Mouse (Mus musculus): ENCODE results near the gene Ahnak. TPM values are rescaled to one million over a fixed set of nuclear protein-coding genes. Genes with fewer than 3 reads are reported as not detected.
"Not testable (repeated sequence)": the region's sequence is repeated elsewhere in the genome, so short reads cannot be mapped to it uniquely, and the experiment has no call there.

The Ahnak gene
- total RNA-seq, 2 experiments from 2014 or later = 15.7 to 23.9 TPM

DNA sequence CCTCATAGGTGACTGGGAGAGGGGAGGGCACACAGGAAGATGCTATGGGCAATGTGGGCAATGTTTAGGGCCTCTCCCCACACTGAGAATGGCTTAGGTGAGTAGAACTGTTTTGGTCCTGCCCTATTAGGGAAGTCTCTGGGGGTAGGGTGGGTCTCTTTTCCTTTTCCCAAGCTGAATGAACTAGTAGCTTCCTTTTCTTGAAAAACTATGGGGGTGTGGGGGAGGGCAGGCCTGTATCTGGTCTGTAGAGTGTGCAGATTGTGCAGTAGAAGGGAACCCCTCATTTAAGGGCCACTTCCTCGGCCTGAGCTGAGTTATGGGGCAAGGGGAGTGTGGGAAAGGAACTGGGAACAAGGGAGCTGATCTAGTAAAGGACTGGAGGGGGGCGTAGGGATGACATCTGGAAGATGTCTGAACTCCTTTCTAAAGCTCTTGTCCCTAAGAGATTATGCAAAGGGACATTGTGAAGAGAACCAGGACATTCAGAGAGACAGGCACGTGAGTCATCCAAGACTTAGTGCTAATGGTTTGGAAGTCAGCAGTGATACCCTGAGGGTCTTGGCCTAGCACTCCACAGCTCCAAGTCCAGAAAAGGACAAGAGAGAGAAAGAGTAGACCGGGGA, 2.3 kb downstream of the Ahnak start:
- intact Hi-C loops (cut with DNase I) = no loop called here
- DNase-seq (ENCODE audit: low spot score in 2 of 2) = no peak

DNA sequence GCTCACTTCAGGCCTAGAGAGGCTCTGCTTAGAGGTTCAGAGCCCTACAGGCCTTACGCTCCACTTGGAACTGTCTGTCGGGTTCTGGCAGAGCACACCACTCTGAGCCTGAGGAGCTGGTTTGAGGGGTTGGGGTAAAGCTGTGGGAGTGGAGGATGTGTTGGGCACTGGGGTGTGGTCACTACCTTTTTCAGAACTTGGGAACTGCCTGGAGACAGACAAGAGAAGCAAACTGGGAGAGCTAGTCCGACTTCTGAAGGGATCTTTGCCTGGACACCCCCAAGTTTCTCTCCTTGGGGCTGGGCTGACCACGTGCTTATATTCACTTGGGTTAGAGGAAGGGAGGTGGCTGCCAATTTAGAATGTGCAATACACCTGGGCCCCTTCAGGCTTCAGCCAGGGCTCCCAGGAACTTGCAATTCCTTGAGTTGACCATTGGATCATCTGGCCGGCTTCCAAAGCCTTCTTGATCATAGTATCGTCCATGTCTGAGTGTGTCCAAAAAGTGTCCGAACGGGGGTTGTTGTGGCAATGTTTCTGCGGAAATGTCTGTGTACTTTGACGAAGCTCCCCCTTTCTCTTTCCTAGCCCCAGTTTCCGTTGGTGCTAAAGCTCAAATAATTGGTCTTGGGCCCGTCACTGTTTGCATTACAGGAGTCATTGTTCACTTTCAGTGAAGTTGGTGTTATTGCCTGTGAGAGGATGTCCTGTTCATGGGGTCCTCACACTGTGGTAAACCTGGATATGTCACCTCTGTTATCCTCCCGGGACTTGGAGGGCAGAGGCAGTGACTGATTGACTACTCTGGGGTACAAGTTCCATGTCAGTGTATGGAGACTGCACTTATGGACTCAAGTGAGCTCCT, 3.0 kb downstream of the Ahnak start:
- DNase-seq (ENCODE audit: low spot score in 2 of 2) = no peak
- intact Hi-C loops (cut with DNase I) = loop anchor here (2.0 kb wide), 1 partner anchor 91 kb away; no protein-coding TSS in a partner anchor

DNA sequence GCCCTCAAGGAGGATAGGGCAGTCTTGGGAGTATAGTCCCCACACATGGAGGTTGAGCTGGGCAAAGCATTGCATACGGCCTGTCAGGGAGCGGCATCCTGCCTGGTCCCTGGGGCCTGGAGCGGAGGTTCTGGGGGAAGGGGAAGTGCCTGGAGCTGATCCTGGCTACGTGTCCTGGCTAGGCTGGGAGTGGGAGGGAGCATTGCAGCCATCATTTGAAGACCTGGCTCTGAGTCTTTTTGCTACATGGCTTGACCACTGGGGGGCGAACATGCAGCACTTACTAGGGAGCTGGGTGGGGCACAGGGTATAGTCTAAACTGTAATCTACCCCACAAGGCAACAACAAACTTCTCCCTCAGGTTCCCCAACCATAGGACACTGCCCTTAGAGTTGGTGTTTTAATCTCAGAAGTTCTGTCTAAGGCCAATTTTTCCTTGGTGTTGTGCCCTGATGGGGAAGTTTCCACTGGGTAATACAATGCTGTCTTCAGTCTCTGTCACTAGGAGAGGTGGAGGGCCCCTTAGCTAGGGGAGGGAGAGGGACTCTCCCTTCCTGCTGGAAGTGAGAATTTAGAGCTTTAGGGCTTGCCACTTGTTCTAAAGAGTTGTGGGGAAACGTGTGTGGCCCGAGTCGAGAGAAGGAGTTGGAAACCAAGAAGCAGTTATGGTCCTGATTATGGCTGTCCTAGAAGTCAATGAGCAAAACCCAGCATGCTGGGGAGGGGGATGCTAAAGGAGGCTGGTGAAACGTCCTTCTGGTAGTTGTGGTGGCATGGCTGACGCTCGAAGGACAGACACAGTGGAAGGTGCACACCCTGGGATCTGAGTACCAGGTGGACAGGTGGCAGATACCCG, 3.9 kb downstream of the Ahnak start:
- intact Hi-C loops (cut with DNase I) = loop anchor here (2.0 kb wide), 1 partner anchor 90 kb away; no protein-coding TSS in a partner anchor
- DNase-seq (ENCODE audit: low spot score in 2 of 2) = peak; percentile 73 to 76

DNA sequence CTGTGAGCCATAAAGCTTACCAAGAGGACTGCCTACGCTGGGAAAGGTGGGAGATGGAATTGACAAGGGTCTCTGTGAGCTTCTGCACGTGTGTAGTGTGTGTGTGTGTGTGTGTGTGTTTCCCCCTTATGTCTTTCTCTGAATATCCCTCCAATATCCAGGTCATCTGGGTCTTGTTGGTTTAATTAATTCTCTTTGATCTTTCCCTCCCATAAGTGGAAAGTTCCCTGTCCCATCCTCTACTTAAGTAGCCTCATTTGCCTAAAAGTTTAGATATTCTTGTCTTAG, 4.5 kb downstream of the Ahnak start:
- DNase-seq (ENCODE audit: low spot score in 2 of 2) = no peak
- intact Hi-C loops (cut with DNase I) = loop anchor here (2.0 kb wide), 1 partner anchor 89 kb away; no protein-coding TSS in a partner anchor

DNA sequence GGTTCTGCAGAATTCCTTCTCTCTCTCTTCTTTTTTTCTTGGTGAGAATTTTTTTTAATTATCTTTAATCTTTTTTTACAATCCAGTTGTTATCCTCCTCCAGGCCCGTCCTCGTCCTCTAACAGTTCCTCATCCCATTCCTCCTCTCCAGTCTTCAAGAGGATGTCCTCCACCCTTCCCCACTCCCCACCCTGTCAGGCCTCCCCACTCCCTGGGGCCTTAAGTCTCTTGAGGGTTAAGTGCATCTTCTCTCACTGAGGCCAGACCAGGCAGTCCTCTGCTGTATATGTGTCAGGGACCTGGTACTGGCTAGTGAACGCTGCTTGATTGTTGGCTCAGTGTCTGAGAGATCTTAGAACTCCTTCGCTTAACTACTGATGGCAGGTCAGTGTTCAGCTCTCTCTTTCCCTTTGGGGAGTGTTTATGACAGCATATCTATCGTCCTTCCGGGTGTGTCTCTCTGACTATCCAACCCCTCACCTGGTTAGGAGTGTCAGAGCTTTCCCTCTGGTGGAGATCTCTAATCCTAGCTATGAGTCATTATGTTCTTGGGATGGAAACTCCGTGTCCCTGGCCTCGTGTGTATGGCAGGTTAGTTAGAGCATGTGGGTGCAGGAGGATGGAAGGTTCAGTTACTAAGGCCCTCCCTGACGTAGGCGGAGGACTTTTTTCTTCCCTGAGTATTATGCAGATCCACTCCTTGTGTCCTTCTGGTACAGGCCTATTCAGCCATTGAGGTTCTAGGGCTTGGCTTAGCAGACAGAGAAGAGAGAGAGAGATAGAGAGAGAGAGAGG, 5.9 kb downstream of the Ahnak start:
- DNase-seq (ENCODE audit: low spot score in 2 of 2) = no peak
- intact Hi-C loops (cut with DNase I) = no loop called here

DNA sequence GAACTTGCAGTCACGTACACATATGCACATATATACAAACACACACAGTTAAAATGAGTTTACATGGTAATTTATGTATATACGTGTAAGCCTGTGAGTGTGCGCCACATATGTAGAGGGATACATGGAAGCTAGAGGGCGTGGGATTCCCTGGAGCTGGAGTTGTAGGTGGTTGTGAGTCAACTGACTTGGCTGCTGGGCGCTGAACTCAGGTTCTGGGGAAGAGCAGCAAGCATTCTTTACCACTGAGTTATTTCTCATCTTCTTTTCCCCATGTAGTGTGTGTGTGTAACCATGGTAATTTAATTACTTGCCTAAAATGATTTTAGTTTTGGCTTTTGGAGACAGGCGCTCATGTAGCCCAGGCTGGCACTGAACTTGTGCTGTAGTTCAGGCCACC, 7.5 kb downstream of the Ahnak start:
- intact Hi-C loops (cut with DNase I) = no loop called here
- no peak for DNase-seq (ENCODE audit: low spot score in 2 of 2)

DNA sequence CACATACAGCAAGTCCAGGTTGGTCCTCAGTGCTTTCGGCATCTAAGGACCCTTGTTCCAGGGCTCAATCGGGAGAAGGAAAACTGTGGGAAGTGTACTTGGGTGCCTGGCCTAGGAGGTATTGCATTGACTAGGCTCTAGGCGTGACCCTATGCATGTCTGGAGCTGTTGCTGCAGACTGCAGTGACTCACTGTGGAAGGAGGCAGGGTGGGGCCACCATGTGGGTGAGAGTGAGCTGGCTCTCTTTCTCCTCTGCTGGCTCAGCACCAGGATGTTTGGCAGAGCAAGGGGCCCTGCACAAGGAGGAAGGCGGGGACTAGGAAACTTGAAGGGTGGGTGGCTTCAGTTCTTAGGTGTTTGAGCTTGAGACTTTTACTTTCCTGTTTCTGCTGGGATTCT, 8.5 kb downstream of the Ahnak start:
- intact Hi-C loops (cut with DNase I) = no loop called here
- DNase-seq (ENCODE audit: low spot score in 2 of 2) = peak; percentile 64 to 78

DNA sequence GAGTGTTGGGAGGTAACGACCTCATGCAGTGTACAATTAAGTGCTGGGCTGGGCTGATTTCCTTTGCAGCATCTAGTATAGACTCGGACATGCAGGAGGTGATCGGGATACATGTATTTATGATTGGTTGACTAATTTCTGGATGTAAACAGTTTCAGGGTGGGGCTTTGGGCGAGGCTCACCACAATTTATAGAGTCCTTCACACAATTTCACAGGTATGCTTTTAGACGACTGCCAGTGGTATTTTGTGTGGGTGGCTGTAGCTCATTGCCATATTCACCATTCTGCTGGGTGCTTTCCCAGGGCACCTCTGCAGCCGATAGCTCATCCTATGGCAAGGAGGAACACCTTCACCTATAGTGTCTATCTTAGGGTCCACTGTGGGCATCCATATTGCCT, 9.5 kb downstream of the Ahnak start:
- no peak for DNase-seq (ENCODE audit: low spot score in 2 of 2)
- intact Hi-C loops (cut with DNase I) = no loop called here

DNA sequence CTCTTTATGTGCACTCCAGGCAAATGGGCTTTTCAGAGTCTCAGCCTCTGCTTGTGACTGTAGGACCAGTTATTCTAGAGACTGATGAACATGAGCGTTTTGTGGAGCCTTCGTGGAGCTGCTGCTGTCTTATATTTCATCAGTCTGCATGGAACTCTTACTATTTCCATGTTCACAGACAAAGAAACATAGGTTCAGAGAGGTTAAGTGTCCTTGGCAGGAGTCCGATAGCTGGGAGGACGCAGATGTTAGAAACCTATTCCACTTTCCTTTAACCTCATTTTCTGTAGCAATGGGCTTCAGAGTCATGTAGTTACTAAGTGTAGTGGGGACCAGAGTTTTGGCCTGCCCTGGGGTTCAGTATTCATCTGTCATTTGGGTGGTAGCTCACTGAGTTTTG, 10.1 kb downstream of the Ahnak start:
- intact Hi-C loops (cut with DNase I) = no loop called here
- no peak for DNase-seq (ENCODE audit: low spot score in 2 of 2)

DNA sequence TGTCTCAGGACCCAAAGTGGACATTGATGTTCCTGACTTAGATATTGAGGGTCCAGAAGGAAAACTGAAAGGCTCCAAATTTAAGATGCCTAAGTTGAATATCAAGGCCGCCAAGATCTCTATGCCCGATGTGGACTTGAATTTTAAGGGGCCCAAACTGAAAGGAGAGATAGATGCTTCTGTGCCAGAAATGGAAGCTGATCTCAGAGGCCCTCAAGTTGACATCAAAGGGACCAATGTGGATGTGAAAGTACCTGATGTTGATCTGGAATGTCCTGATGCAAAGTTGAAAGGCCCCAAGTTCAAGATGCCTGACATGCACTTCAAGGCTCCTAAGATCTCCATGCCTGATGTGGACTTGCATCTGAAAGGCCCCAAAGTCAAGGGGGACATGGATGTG, 17.8 kb downstream of the Ahnak start:
- DNase-seq (ENCODE audit: low spot score in 2 of 2); intact Hi-C loops (cut with DNase I): not testable (repeated sequence)

DNA sequence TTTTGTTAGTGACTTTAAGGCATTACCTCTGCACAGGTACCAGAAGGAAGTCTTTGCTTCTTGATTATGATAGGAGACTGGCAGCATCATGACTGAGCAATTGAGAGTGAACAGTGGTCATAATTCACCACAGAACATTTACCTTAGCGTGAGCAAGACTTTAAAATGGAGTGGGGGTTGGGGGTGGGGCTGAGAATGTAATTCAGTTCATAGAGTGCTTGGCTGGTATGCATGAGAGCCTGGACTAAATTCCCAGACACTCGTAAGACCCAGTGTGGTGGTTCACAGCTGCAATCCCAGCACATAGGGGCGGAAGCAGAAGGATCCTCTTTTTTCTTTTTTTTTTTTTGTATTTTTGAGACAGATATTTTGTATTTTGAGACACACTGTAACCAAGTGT, 30.2 kb downstream of the Ahnak start:
- no peak for DNase-seq (ENCODE audit: low spot score in 2 of 2)
- intact Hi-C loops (cut with DNase I) = no loop called here

DNA sequence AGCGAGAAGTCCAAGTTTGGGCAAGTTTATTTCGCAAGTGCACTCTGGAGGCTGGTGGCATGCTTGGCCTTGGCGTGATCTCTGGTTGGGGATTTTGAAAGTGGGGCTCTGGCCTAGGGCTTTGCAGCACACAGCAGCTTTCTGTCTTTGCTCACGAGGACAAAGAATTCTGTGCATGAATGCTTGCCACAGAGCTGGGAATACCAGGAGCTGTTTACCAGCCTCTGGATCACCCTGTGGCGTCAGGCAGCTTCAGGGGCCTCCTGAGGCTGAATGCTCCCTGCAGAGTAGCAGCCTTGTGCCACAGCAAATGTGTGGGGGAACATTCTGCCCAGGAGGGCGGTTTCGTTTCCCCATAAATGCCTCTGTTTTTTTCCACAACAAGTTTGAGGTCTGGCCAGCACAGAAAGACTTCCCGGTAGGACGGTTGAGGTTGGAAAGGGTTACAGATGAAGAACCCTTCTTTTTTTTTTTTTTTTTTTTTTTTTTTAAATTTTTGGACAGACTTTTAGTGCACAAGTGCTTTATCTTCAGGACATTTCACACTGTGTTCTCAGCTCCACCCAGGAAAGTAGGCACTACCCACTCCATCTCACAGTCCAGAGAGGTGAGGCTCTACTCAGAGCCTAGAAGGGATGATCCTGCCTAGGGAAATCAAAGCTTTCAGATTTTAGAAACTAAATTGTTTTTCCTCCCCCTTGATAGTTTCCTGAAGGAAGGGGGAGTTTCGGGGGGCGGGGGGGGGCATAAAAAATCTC, 34.1 kb downstream of the Ahnak start:
- intact Hi-C loops (cut with DNase I) = no loop called here
- DNase-seq (ENCODE audit: low spot score in 2 of 2) = peak; percentile 25 to 26

DNA sequence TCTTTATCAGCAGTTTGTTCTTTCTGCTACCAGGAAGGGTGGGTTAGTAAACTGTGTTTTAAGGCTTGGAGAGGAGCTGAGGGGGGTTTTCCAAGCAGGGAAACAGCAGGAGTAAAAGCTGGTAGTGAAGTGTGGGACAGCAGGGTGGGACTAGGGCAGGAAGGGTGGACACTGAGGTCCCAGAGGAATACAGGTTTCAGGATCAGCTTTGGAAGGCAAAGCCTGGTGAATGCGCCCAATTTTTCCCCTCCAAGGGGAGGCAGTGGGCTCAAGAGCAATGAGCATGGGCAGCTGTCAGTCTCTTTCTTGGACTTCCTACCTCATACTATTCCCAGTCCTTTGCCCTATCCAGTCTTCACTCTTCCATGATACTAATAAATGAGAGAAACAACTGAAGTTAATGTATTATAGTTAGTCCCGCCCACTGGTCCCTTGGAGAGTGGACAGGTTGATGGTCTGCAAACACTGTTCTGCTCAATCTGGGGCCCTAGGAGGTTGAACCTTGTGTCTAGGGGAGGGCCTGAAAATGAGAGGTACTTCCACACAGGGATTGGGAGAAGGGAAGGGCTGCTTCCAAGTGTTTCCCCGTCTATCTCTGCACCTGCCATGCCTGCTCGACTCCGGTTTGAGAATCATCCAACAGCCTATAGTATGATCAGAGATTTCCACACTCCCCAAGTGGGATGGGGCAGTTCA, 36.6 kb downstream of the Ahnak start:
- DNase-seq (ENCODE audit: low spot score in 2 of 2) = no peak
- intact Hi-C loops (cut with DNase I) = no loop called here

DNA sequence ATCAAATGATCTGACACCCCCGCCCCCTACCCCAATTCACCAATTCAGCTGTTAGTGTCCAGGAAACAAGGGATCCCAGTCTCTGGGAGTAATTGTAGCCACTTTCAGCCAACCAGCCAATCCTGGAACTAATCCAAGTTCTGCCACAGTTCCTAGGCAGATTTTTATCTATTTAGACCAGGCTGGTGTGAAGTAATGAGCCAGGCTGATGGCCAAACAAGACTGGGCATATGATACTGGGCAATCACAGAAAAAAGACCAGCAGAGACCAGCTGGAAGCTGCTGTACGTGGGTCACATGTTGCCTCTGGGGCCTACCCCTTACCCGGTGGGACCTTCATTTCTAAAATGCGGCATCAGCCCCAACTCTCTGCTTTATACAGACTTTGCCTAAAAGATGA, 37.5 kb downstream of the Ahnak start:
- peak; percentile 13 to 40 for DNase-seq (ENCODE audit: low spot score in 2 of 2)

DNA sequence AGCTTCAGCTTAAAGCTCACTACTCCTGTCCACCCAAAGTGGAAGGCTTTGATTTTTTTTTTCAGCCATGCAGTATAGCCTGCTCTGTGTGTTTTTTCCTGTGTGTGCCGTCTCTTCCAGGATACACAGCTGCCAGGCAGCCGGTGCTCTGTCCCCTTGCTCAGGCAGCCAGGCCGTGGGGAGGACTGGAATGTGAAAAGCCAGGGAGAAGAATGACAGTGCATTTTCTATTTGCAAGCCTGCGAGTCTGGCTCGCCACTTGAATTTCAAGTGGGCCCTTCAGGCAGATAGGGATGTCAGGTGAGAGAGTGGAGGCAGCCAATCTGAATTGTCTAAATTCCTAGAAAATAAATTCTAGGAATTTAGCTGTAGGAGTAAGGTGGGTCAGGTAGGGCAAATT, 38.7 kb downstream of the Ahnak start:
- intact Hi-C loops (cut with DNase I) = no loop called here
- peak; percentile 6 to 14 for DNase-seq (ENCODE audit: low spot score in 2 of 2)

More for the DNA sequence above, 37.5 kb downstream of the Ahnak start:
- intact Hi-C loops (cut with DNase I) = no loop called here

DNA sequence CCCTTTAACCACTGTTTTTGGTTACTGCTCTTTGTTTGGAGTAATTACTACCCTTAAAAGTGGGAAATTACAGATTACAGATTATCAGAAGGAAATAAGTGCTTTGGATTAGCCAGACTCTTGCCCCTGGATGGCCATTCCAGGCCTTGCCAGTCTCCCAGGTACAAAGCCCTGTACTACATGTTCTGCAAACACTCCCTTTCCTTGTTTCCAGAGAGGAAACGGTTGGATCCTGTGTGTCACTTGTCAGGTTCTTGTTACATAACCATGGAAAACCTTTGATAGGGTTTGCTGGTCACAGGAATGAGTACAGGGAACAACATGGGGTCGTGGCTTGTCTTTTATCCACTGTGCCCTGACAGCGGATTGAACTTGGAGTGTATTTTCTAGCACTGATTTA, 39.3 kb downstream of the Ahnak start:
- intact Hi-C loops (cut with DNase I) = no loop called here
- no peak for DNase-seq (ENCODE audit: low spot score in 2 of 2)

DNA sequence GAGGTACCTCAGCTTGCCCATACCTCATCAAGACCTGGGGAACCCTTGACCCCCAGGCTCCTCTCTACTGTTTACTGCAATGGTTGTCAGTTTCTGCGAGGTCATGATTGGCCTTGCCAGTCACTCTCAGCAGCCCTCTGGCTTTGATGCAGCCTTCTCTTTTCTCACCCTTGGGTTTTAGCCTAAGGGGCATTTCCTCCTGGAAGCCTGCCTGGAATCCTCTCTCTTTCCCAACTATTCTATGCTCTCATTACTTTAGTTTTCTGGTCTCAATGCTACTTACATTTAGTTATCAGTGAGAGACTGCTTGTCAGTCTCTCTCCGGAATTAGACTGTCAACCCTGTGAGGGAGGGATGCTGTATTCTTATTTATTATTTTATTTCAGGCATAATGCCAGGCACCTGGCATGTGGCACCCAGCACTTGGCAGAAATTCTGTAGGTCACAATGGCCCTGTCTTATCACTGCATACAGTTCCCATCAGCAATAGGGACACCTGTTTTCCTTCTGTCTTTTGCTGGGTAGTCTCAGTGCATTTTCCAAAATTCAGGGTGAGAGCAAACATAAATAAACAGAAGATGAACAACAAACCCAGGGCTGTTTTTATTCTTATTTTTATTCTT, 40.7 kb downstream of the Ahnak start:
- intact Hi-C loops (cut with DNase I) = no loop called here
- DNase-seq (ENCODE audit: low spot score in 2 of 2) = no peak

Measured in left cerebral cortex, postnatal 14 days (tissue).